Mouse (Mus musculus) brain, embryonic 14.5 days (tissue): Measurements from ENCODE around the gene Rec8.

Experiments used
- CTCF ChIP-seq: fragments of 200-500 bp; IDR thresholded peaks from 2 replicates; pipeline ENCODE4 v1.5.1; 2012; ENCODE audit warnings: inconsistent platforms, mild to moderate bottlenecking, moderate library complexity, borderline replicate concordance; ENCODE audit not compliant: insufficient read depth, insufficient read length; ENCODE audit errors: extremely low read depth
- POLR2A ChIP-seq: fragments of 200-500 bp; IDR thresholded peaks from 2 replicates; pipeline ENCODE4 v1.6.1; 2012; ENCODE audit warnings: mild to moderate bottlenecking, inconsistent platforms, borderline replicate concordance; ENCODE audit not compliant: poor library complexity, insufficient read depth, insufficient read length, severe bottlenecking; ENCODE audit errors: extremely low read depth

- no peak for TF ChIP-seq CTCF
- no peak for TF ChIP-seq POLR2A
Measured at GRCm38 (mm10) chr14:55618486-55619195, 804 bp downstream of the Rec8 start.
